Mouse (Mus musculus): ENCODE results near the gene Adcy3. TPM values are rescaled to one million over a fixed set of nuclear protein-coding genes. Genes with fewer than 3 reads are reported as not detected.
A peak's percentile ranks its signal among the peaks of the same experiment; 100 is the strongest.

Adcy3 gene
- polyA plus RNA-seq (2015; fragmentation: Nextera tagmentation; extraction: Ambion mirVana), result 13.5 and 15.5 TPM in 2 replicates

DNA sequence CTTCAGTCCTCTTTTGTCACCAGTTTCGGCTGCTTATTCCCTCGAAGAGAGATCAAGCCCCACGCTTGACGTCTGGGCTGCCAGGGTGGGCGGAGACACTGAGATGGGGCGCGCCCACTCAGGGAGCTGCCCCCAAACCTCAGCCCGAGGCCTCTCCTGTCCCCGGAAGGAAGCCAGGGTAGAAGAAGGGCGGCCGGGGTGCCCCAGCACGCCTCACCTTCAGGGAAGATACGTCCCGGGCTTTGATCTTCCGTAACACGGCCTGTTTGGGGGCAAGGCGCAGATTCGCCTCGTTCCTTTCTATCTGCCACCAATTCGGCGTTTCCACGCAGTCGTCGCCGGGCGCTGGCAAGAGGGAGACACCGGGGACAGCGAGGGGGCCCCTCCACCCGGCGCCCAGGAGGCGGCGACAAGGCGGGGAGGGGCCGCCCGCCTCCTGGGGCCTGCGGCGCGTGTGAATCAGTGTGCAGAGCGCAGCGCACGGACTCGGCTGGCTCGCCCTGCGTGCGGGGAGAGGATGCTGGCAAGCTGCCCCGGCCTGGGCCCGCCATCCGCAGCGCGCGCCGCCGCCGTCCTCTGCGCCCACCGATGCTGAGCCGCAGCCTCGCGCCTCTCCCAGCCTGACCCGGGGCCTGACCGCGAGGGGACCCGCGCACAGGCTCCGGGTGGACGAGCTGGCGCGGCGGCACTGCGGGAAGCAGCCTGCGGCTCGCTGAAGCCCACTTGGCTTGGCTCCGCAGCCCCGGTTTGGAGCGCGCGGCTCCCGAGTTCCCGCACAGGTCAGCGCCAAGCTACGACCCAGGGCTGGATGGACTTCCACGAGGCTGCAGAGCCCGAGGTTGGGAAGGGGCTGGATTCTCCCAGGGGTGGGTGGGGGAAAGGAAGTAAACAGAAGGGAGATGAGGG lies at the start of gene Adcy3:
Gene Adcy3 (plus strand): TSS at position 163 of the 906 bp plus-strand sequence.
- H3K9me3 ChIP-seq (replicated peaks; ENCODE audit: control insufficient read depth, low read length, poor library complexity, severe bottlenecking), result no peaks in the 10 kb centered on the region
- under 1% methylated on average over 77 of the region's 83 CpGs for WGBS
- peak within 1 kb of the TSS; percentile 79 for H3K27ac ChIP-seq (ENCODE audit: low read length)
- peaks cover 17% of the 10 kb centered on the region for H3K4me1 ChIP-seq (ENCODE audit: control insufficient read depth, insufficient read depth, low read length)
- H3K9ac ChIP-seq (ENCODE audit: low read depth, low read length), result peak within 1 kb of the TSS; percentile 85
- H3K36me3 ChIP-seq (ENCODE audit: control insufficient read depth, insufficient read depth, low read length), result no peaks in the 10 kb centered on the region
- no peaks in the 10 kb centered on the region for H3K27me3 ChIP-seq (ENCODE audit: control insufficient read depth, insufficient read depth, low read depth, low read length)
- H3K4me2 ChIP-seq (ENCODE audit: low read length), result peak within 1 kb of the TSS; percentile 83
- H3K4me3 ChIP-seq (ENCODE audit: low read depth, low read length), result peak within 1 kb of the TSS; percentile 61
- peak; percentile 89 for ATAC-seq

DNA sequence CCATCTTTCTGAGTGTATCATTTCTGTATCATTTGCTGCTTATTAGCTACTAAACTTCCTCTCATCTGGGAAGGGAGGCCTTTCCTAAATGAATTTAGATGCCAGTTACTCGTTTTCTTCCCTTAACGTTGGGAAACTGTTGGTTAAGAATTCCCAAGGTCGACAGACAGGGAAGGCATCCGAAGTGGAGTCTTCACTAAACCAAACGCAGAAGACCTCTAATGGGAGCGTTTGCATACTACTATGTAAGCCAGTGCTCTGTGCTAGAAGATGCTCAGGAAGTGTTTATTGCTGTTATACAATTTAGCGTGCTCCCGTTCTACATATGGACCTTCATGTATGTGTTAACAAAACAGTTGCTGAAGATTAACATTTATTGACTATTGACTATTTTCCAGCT lies 49.5 kb upstream of the Adcy3 start:
- Histone ChIP-seq H3K36me3 (ENCODE audit: control insufficient read depth, insufficient read depth, low read length) (peaks cover 11% of the 10 kb centered on the region), H3K27me3 (ENCODE audit: control insufficient read depth, insufficient read depth, low read depth, low read length) (no peaks in the 10 kb centered on the region), H3K27ac (ENCODE audit: low read length) (no peak overlapping the region; the same call in 1 of the 2 replicates), H3K4me2 (ENCODE audit: low read length) (peak overlapping the region; percentile 70), H3K4me3 (ENCODE audit: low read depth, low read length) (peak overlapping the region; percentile 66), H3K9ac (ENCODE audit: low read depth, low read length) (peak overlapping the region; percentile 88; the same call in 1 of the 2 replicates), H3K4me1 (ENCODE audit: control insufficient read depth, insufficient read depth, low read length) (peaks cover 13% of the 10 kb centered on the region), H3K9me3 (replicated peaks; ENCODE audit: control insufficient read depth, low read length, poor library complexity, severe bottlenecking) (no peaks in the 10 kb centered on the region)
- ATAC-seq, result no peak
- WGBS, result 68% methylated on average over 8 of the region's 8 CpGs

- 73% methylated on average over 4 of the region's 4 CpGs for WGBS
- H3K9me3 ChIP-seq (replicated peaks; ENCODE audit: control insufficient read depth, low read length, poor library complexity, severe bottlenecking), result no peaks in the 10 kb centered on the region
- no peak overlapping the region for H3K4me2 ChIP-seq (ENCODE audit: low read length)
- H3K4me1 ChIP-seq (ENCODE audit: control insufficient read depth, insufficient read depth, low read length), result no peaks in the 10 kb centered on the region
- H3K27me3 ChIP-seq (ENCODE audit: control insufficient read depth, insufficient read depth, low read depth, low read length), result no peaks in the 10 kb centered on the region
- ATAC-seq, result peak; percentile 85
- no peak overlapping the region for H3K27ac ChIP-seq (ENCODE audit: low read length)
- no peak overlapping the region for H3K4me3 ChIP-seq (ENCODE audit: low read depth, low read length)
- peaks cover 6% of the 10 kb centered on the region for H3K36me3 ChIP-seq (ENCODE audit: control insufficient read depth, insufficient read depth, low read length)
- H3K9ac ChIP-seq (ENCODE audit: low read depth, low read length), result no peak overlapping the region
These were observed 25.5 kb upstream of the Adcy3 start for GRCm38 (mm10) chr12:4107383-4107782.

GRCm38 (mm10) chr12:4116132-4116531 lies 16.8 kb upstream of the Adcy3 start:
- Histone ChIP-seq H3K27ac (ENCODE audit: low read length) (no peak overlapping the region), H3K9ac (ENCODE audit: low read depth, low read length) (no peak overlapping the region), H3K9me3 (replicated peaks; ENCODE audit: control insufficient read depth, low read length, poor library complexity, severe bottlenecking) (no peaks in the 10 kb centered on the region), H3K4me3 (ENCODE audit: low read depth, low read length) (no peak overlapping the region), H3K4me1 (ENCODE audit: control insufficient read depth, insufficient read depth, low read length) (no peaks in the 10 kb centered on the region), H3K36me3 (ENCODE audit: control insufficient read depth, insufficient read depth, low read length) (no peaks in the 10 kb centered on the region), H3K27me3 (ENCODE audit: control insufficient read depth, insufficient read depth, low read depth, low read length) (no peaks in the 10 kb centered on the region), H3K4me2 (ENCODE audit: low read length) (no peak overlapping the region)
- WGBS, result 84% methylated on average over 9 of the region's 9 CpGs
- ATAC-seq, result no peak

- Histone ChIP-seq H3K36me3 (ENCODE audit: control insufficient read depth, insufficient read depth, low read length) (no peaks in the 10 kb centered on the region), H3K9ac (ENCODE audit: low read depth, low read length) (no peak overlapping the region), H3K4me1 (ENCODE audit: control insufficient read depth, insufficient read depth, low read length) (no peaks in the 10 kb centered on the region), H3K27ac (ENCODE audit: low read length) (no peak overlapping the region), H3K4me2 (ENCODE audit: low read length) (no peak overlapping the region), H3K27me3 (ENCODE audit: control insufficient read depth, insufficient read depth, low read depth, low read length) (no peaks in the 10 kb centered on the region), H3K4me3 (ENCODE audit: low read depth, low read length) (no peak overlapping the region), H3K9me3 (replicated peaks; ENCODE audit: control insufficient read depth, low read length, poor library complexity, severe bottlenecking) (no peaks in the 10 kb centered on the region)
- ATAC-seq, result no peak
- WGBS, result 86% methylated on average over 3 of the region's 3 CpGs
These were observed 15.8 kb upstream of the Adcy3 start for GRCm38 (mm10) chr12:4117136-4117535.

DNA sequence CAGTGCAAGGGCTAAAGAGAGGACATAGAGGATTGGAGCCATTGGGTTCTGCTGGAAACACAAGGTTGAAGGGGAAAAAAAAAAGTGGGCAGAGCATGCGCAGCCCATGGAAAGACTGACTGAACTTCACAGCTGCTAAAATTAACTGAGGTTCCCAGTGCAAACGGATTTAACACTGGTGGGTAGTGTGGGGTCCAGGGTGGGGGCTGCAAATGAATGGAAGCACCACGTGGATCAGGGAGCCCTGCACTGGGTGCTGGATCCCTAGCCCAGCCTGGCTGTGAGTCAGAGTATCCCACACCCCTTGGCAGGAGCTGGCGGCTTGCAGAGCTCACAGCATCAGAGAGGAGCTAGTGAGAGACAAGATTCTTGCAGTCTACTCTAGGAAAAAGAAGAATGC lies 15.3 kb upstream of the Adcy3 start:
- Histone ChIP-seq H3K4me3 (ENCODE audit: low read depth, low read length) (no peak overlapping the region), H3K9ac (ENCODE audit: low read depth, low read length) (no peak overlapping the region), H3K4me2 (ENCODE audit: low read length) (no peak overlapping the region), H3K36me3 (ENCODE audit: control insufficient read depth, insufficient read depth, low read length) (no peaks in the 10 kb centered on the region), H3K4me1 (ENCODE audit: control insufficient read depth, insufficient read depth, low read length) (no peaks in the 10 kb centered on the region), H3K9me3 (replicated peaks; ENCODE audit: control insufficient read depth, low read length, poor library complexity, severe bottlenecking) (no peaks in the 10 kb centered on the region), H3K27ac (ENCODE audit: low read length) (no peak overlapping the region), H3K27me3 (ENCODE audit: control insufficient read depth, insufficient read depth, low read depth, low read length) (no peaks in the 10 kb centered on the region)
- no peak for ATAC-seq
- WGBS, result 82% methylated on average over 4 of the region's 4 CpGs

DNA sequence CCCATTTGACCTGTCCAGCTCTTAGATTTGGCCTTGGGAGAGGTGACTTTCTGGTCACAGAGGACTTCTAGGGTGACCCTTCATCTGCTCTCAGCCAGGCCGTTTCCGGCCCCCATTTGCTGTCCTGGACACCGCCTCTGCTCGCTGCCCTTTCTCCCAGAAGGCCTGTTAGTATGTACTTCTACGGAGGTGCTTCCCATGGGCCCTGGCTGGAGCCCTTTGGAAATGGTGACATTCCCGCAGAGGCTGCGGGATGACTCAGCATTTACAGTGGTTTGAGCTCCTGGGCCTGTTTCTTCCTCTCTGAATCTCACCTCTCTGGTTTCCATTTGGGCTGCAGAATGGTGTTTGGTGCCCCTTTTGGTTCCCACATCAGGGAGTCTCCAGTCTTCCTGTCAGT lies 5.6 kb upstream of the Adcy3 start:
- 85% methylated on average over 7 of the region's 7 CpGs for WGBS
- Histone ChIP-seq H3K9me3 (replicated peaks; ENCODE audit: control insufficient read depth, low read length, poor library complexity, severe bottlenecking) (no peaks in the 10 kb centered on the region), H3K27ac (ENCODE audit: low read length) (no peak overlapping the region), H3K9ac (ENCODE audit: low read depth, low read length) (no peak overlapping the region), H3K27me3 (ENCODE audit: control insufficient read depth, insufficient read depth, low read depth, low read length) (no peaks in the 10 kb centered on the region), H3K4me2 (ENCODE audit: low read length) (no peak overlapping the region), H3K4me3 (ENCODE audit: low read depth, low read length) (no peak overlapping the region), H3K36me3 (ENCODE audit: control insufficient read depth, insufficient read depth, low read length) (no peaks in the 10 kb centered on the region), H3K4me1 (ENCODE audit: control insufficient read depth, insufficient read depth, low read length) (no peaks in the 10 kb centered on the region)
- ATAC-seq, result no peak

DNA sequence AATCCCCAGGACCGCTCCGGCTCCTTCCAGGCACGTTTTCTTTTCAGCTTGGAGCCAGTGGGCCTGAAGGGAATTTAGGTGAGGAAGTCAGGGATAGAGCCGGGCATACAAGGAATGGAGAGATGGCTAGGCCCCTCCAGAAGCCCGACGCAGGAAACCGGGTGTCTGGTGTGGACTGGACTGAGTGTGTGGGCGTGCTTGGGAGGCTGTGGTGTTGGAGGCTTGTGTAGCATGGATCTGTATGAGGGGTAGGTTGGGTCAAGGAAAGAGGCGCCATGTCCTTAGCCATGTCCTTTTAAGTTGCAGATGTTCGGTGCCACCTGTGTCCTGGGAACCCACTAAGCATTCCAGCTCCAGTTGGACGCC lies 927 bp downstream of the Adcy3 start:
- peak; percentile 43 for ATAC-seq
- WGBS, result 33% methylated on average over 11 of the region's 11 CpGs
- Histone ChIP-seq H3K27ac (ENCODE audit: low read length) (peak overlapping the region; percentile 79), H3K4me3 (ENCODE audit: low read depth, low read length) (peak overlapping the region; percentile 61), H3K9me3 (replicated peaks; ENCODE audit: control insufficient read depth, low read length, poor library complexity, severe bottlenecking) (no peaks in the 10 kb centered on the region), H3K9ac (ENCODE audit: low read depth, low read length) (peak overlapping the region; percentile 85), H3K27me3 (ENCODE audit: control insufficient read depth, insufficient read depth, low read depth, low read length) (no peaks in the 10 kb centered on the region), H3K36me3 (ENCODE audit: control insufficient read depth, insufficient read depth, low read length) (no peaks in the 10 kb centered on the region), H3K4me2 (ENCODE audit: low read length) (peak overlapping the region; percentile 83), H3K4me1 (ENCODE audit: control insufficient read depth, insufficient read depth, low read length) (peaks cover 17% of the 10 kb centered on the region)

DNA sequence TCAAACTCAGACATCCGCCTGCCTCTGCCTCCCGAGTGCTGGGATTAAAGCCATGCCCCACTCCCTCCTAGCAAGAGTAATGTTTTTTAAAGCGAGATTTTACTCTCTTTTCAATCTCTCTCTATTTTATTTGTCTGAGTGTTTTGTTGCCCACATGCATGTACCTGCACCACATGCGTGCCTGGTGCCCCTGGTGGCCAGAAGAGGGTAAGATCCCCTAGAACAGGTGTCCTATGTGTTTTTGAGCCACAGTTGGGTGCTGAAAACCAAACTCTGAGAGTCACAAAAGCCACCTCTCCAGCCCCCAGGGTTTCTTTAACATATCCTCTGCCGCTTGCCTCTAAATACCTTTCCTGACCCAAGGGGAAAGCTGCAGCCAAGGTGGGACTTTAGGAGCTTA lies 10.3 kb downstream of the Adcy3 start:
- no peak overlapping the region for H3K4me2 ChIP-seq (ENCODE audit: low read length)
- H3K27me3 ChIP-seq (ENCODE audit: control insufficient read depth, insufficient read depth, low read depth, low read length), result no peaks in the 10 kb centered on the region
- no peaks in the 10 kb centered on the region; the same call in 1 of the 2 replicates for H3K4me1 ChIP-seq (ENCODE audit: control insufficient read depth, insufficient read depth, low read length)
- no peak overlapping the region for H3K4me3 ChIP-seq (ENCODE audit: low read depth, low read length)
- no peak for ATAC-seq
- H3K9me3 ChIP-seq (replicated peaks; ENCODE audit: control insufficient read depth, low read length, poor library complexity, severe bottlenecking), result no peaks in the 10 kb centered on the region
- H3K27ac ChIP-seq (ENCODE audit: low read length), result no peak overlapping the region
- no peaks in the 10 kb centered on the region; the same call in 1 of the 2 replicates for H3K36me3 ChIP-seq (ENCODE audit: control insufficient read depth, insufficient read depth, low read length)
- no peak overlapping the region for H3K9ac ChIP-seq (ENCODE audit: low read depth, low read length)
- WGBS, result 89% methylated on average over 5 of the region's 5 CpGs

Data from midbrain, embryonic 16.5 days (tissue).